Mouse (Mus musculus): ENCODE results near the gene Ablim2. TPM values are rescaled to one million over a fixed set of nuclear protein-coding genes. Genes with fewer than 3 reads are reported as not detected.

Ablim2 gene
- polyA plus RNA-seq, 1 experiment, result not detected

GRCm38 (mm10) chr5:35896556-35896955 lies 138.9 kb downstream of the Ablim2 start:
- no peak overlapping the region for H3K4me3 ChIP-seq (ENCODE audit: insufficient read depth, low read depth, low read length)
- H3K4me1 ChIP-seq (ENCODE audit: control insufficient read depth, insufficient read depth, low read length), result peaks cover 26% of the 10 kb centered on the region
- no peak overlapping the region for H3K27ac ChIP-seq (ENCODE audit: insufficient read depth, low read depth, low read length)
- WGBS, result 79% methylated on average over 4 of the region's 4 CpGs
- TF ChIP-seq POLR2A (IDR thresholded peaks at IDR 0.05; ENCODE audit: insufficient read depth, low read depth, low read length), result no peak
- TF ChIP-seq CTCF (IDR thresholded peaks at IDR 0.05; ENCODE audit: insufficient read depth, low read depth, low read length), result no peak

DNA sequence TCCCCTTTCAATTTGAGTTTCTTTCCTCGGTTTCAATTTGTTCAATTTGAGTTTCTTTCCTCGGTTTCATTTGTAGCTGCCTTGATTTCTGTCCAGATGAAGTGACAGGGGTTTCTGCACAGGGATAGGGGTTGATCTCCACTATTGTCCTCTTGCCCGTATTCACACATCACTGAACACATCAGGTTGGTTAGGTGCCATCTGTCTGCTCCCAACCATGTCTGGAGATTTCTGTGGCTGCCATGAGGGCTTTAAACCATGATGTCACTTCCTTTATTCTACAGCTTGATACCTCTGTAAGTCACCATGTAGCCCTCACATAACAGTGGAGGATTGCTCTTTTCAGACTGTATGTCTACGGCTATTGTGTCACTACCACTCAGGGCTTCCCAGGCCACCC lies 139.5 kb downstream of the Ablim2 start:
- H3K4me1 ChIP-seq (ENCODE audit: control insufficient read depth, insufficient read depth, low read length), result peaks cover 26% of the 10 kb centered on the region
- H3K4me3 ChIP-seq (ENCODE audit: insufficient read depth, low read depth, low read length), result no peak overlapping the region
- WGBS, result 66% methylated on average over 4 of the region's 4 CpGs
- TF ChIP-seq POLR2A (IDR thresholded peaks at IDR 0.05; ENCODE audit: insufficient read depth, low read depth, low read length), result no peak
- no peak for TF ChIP-seq CTCF (IDR thresholded peaks at IDR 0.05; ENCODE audit: insufficient read depth, low read depth, low read length)
- no peak overlapping the region for H3K27ac ChIP-seq (ENCODE audit: insufficient read depth, low read depth, low read length)

DNA sequence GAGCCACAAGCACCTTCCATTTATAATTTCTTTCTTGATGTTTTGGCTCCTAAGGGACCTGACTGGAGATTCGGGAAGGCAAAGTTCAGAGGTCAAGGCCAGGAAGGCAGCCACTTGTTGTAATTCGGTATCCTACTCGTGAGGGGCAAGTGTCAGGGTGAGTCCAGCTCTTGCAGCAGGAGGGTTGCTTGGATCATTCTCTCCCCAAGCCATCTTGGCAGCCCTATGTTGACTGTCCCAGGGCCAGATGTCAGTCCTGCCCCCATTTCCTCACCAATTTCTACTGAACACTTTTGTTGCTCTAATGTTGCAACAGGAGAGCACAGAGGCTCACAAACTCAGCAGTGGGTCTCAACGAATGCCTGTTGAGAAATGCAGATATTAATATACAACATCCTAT lies 140.4 kb downstream of the Ablim2 start:
- WGBS, result 65% methylated on average over 4 of the region's 4 CpGs
- Histone ChIP-seq H3K4me3 (ENCODE audit: insufficient read depth, low read depth, low read length) (no peak overlapping the region), H3K27ac (ENCODE audit: insufficient read depth, low read depth, low read length) (no peak overlapping the region), H3K4me1 (ENCODE audit: control insufficient read depth, insufficient read depth, low read length) (peaks cover 26% of the 10 kb centered on the region)
- TF ChIP-seq POLR2A (IDR thresholded peaks at IDR 0.05; ENCODE audit: insufficient read depth, low read depth, low read length) (no peak), CTCF (IDR thresholded peaks at IDR 0.05; ENCODE audit: insufficient read depth, low read depth, low read length) (no peak)

- Histone ChIP-seq H3K4me1 (ENCODE audit: control insufficient read depth, insufficient read depth, low read length) (peaks cover 29% of the 10 kb centered on the region), H3K4me3 (ENCODE audit: insufficient read depth, low read depth, low read length) (no peak overlapping the region), H3K27ac (ENCODE audit: insufficient read depth, low read depth, low read length) (no peak overlapping the region)
- TF ChIP-seq CTCF (IDR thresholded peaks at IDR 0.05; ENCODE audit: insufficient read depth, low read depth, low read length) (no peak), POLR2A (IDR thresholded peaks at IDR 0.05; ENCODE audit: insufficient read depth, low read depth, low read length) (no peak)
- 76% methylated on average over 3 of the region's 3 CpGs for WGBS
These were observed 141.3 kb downstream of the Ablim2 start for GRCm38 (mm10) chr5:35898994-35899393.

DNA sequence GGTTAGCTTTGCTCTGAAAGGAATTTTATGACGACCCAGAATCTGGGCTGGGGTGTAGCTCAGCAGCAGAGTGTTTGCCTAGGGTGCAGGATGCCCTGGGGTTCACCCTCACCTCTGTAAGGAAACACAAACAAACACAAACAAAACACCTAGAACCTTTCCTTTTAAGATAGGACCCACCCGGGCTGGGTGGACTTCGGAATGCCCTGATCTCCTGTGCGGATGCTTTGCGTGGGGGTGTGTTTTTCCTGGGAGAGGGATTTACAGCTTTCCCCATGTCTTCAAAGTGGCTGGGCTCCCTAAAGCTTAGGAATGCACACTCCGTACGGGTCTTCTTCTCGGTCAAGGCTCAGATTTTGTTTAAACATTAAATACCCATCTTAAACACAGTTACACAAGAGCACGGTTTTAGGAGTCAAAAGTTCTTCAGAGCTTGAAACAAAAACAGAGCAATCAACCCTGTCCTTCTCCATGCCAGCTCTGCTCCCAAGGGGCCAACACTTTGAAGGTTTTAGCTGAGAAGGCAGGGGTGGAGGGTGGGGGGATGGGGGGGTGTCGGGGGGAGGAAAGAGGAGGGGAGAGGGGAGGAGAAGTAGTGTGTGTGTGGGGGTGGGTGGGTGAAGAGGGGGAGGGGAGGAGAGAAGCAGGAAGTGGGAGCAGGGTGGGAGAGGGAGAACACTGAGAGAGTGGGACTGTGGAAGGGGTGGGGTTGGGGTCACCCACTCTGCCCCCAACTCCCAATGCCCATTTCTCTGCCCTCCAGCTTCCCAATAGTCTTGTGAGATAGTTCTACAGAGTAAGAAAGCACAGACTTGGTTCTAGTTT lies 142.9 kb downstream of the Ablim2 start:
- WGBS, result 61% methylated on average over 10 of the region's 10 CpGs
- Histone ChIP-seq H3K4me1 (ENCODE audit: control insufficient read depth, insufficient read depth, low read length) (peaks cover 26% of the 10 kb centered on the region), H3K4me3 (ENCODE audit: insufficient read depth, low read depth, low read length) (no peak overlapping the region), H3K27ac (ENCODE audit: insufficient read depth, low read depth, low read length) (no peak overlapping the region)
- TF ChIP-seq POLR2A (IDR thresholded peaks at IDR 0.05; ENCODE audit: insufficient read depth, low read depth, low read length), result no peak
- no peak for TF ChIP-seq CTCF (IDR thresholded peaks at IDR 0.05; ENCODE audit: insufficient read depth, low read depth, low read length)

DNA sequence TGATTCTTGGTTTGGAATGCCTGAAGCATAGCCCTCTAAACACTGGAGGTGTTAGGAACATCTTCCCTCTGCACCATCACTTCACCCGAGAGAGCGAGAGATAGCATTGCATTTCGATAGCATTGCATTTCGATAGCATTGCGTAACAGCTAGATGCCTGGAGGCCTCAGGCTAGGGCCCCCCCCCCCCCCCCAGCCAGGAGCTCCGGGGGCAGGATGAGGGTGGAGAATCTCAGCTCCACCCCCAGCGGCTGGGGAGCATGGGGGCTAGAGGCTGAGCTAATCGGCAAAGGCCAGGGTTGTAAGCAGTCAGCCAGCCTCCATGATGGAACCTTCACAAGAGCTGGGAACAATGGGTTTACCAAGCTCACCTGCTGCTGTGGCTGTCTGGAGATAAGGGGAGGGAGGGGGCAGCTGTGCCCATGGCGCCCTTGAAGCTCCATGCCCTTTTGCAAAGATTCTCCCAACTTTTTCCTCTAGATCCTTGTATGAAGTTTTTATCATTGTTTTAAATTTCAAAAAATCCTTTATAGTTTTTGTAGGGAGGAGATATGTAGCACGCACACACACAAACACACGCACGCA lies 143.6 kb downstream of the Ablim2 start:
- H3K4me1 ChIP-seq (ENCODE audit: control insufficient read depth, insufficient read depth, low read length), result peaks cover 26% of the 10 kb centered on the region
- TF ChIP-seq CTCF (IDR thresholded peaks at IDR 0.05; ENCODE audit: insufficient read depth, low read depth, low read length), result no peak
- no peak for TF ChIP-seq POLR2A (IDR thresholded peaks at IDR 0.05; ENCODE audit: insufficient read depth, low read depth, low read length)
- WGBS, result 59% methylated on average over 12 of the region's 12 CpGs
- H3K27ac ChIP-seq (ENCODE audit: insufficient read depth, low read depth, low read length), result no peak overlapping the region
- H3K4me3 ChIP-seq (ENCODE audit: insufficient read depth, low read depth, low read length), result no peak overlapping the region

DNA sequence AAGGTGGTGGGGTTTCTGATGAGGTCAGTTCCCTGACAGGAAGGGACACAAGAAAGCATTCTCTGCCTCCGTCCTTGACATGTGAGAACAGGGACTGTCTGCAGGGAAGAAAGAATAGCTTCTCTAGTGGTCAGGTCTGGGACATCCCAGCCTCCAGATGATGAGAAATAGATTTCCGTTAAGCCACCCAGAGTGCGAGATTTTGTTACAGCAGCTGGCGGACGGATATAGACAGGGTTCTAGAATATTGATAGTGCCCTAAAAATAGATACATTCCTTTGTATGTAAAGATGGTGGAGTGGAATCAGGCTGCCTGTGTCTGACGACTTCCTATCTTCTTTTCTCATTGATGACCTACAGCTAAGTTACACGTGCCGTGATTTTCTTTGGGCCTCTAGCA lies 145.8 kb downstream of the Ablim2 start:
- 84% methylated on average over 8 of the region's 8 CpGs for WGBS
- TF ChIP-seq POLR2A (IDR thresholded peaks at IDR 0.05; ENCODE audit: insufficient read depth, low read depth, low read length) (no peak), CTCF (IDR thresholded peaks at IDR 0.05; ENCODE audit: insufficient read depth, low read depth, low read length) (no peak)

GRCm38 (mm10) chr5:35905283-35905682 lies 147.6 kb downstream of the Ablim2 start:
- no peak for TF ChIP-seq CTCF (IDR thresholded peaks at IDR 0.05; ENCODE audit: insufficient read depth, low read depth, low read length)
- TF ChIP-seq POLR2A (IDR thresholded peaks at IDR 0.05; ENCODE audit: insufficient read depth, low read depth, low read length), result no peak
- H3K4me1 ChIP-seq (ENCODE audit: control insufficient read depth, insufficient read depth, low read length), result peaks cover 34% of the 10 kb centered on the region
- H3K4me3 ChIP-seq (ENCODE audit: insufficient read depth, low read depth, low read length), result no peak overlapping the region
- 52% methylated on average over 8 of the region's 8 CpGs for WGBS
- 0 out of 2 replicates have a peak overlapping the region, but pooled peaks have one; percentile 2 for H3K27ac ChIP-seq (ENCODE audit: insufficient read depth, low read depth, low read length)

More for the DNA sequence above, 145.8 kb downstream of the Ablim2 start:
- Histone ChIP-seq H3K27ac (ENCODE audit: insufficient read depth, low read depth, low read length) (no peak overlapping the region), H3K4me3 (ENCODE audit: insufficient read depth, low read depth, low read length) (no peak overlapping the region), H3K4me1 (ENCODE audit: control insufficient read depth, insufficient read depth, low read length) (peaks cover 32% of the 10 kb centered on the region)

GRCm38 (mm10) chr5:35907090-35907489 lies 149.4 kb downstream of the Ablim2 start:
- Histone ChIP-seq H3K4me3 (ENCODE audit: insufficient read depth, low read depth, low read length) (no peak overlapping the region), H3K4me1 (ENCODE audit: control insufficient read depth, insufficient read depth, low read length) (peaks cover 25% of the 10 kb centered on the region), H3K27ac (ENCODE audit: insufficient read depth, low read depth, low read length) (no peak overlapping the region)
- TF ChIP-seq POLR2A (IDR thresholded peaks at IDR 0.05; ENCODE audit: insufficient read depth, low read depth, low read length) (no peak), CTCF (IDR thresholded peaks at IDR 0.05; ENCODE audit: insufficient read depth, low read depth, low read length) (no peak)
- WGBS, result 89% methylated on average over 4 of the region's 4 CpGs
